Mouse (Mus musculus) small intestine, adult 2 months (tissue): Measurements from ENCODE around the gene Tmprss4.

Source experiments
- CTCF ChIP-seq: fragments of 200-500 bp; IDR thresholded peaks from 2 replicates; pipeline ENCODE4 v1.5.1; 2012; ENCODE audit warnings: low read depth, mild to moderate bottlenecking, control low read depth, inconsistent platforms, low read length, moderate library complexity, mixed read lengths; ENCODE audit not compliant: insufficient replicate concordance, insufficient read length; ENCODE audit errors: extremely low read depth
- POLR2A ChIP-seq: fragments of 200-500 bp; IDR thresholded peaks from 2 replicates; pipeline ENCODE4 v1.6.1; 2012; ENCODE audit warnings: low read depth, mild to moderate bottlenecking, control low read depth, inconsistent platforms, low read length, moderate library complexity

DNA sequence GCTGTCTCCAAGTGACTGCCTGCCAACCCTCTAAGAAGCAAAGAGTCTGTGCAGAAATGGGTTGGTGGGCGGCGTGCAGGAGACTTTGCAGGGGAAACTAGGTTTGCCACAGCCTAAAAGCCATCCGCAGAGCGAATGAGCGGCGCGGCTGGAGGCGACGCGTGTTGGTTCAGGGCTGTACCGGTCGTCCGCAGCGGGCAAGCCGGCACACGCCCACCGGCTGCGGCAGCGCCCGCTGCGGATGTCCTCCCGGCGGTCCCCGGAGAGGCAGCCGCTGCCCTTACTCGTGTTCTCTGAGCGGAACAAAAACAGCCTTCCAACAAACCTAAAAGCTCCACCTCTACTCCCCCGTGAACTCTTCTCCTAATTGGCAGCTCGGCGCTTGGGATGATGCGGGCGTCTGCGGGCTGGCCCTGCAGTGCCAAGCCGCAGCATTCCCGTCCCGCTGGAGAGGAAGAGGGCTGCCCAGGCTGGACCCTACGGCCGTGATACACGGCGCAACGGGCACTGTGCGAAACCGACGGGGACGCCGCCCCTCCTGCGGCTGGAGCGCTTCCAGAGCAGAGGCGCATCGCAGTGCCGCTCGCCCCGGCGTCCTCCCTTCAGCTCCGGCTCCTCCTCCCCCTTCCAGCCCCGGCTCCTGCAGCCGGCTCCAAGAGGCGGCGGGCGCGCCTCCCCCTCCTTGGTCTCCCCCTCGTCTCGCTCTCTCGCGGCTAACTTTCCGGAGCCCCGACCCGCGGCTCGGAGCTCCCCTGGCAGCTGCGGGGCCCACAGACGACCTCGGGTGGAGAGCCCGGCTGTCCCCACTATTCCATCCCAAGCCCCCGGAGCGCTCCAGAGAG, 65.5 kb downstream of the Tmprss4 start, which contains the start of gene Scn4b:
- TF ChIP-seq POLR2A (no peak), CTCF (no peak)
